Mouse (Mus musculus): ENCODE results near the gene Bicra.

Gene Bicra

DNA sequence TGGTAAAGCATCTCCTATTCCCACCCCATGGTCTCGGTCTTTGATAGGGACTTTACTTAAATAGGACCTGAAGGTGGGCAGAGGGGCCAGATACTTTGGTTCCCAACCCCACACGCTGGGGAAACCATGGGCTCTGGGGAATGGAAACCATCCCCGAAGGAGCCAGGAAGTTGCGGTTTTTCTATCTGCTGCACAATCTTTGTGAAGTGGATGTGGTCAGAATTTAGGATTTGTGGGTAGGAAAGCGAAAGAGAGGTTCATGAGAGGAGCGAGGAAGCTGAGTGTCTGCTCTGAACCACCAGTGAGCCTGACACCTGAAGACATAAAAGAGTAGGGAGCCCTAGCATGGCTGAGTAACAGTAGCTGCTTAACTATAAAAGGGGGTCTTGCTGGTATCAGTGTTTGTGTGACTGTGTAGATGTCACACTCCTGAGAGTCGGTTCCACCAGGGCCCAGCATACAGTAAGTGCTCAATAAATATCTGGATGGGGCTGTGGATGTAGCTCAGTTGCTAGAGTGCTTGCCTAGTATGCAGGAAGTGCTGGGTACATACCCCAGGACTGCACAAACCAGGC, 98.4 kb downstream of the Bicra start:
- intact Hi-C loops (cut with DNase I): no loop called here

DNA sequence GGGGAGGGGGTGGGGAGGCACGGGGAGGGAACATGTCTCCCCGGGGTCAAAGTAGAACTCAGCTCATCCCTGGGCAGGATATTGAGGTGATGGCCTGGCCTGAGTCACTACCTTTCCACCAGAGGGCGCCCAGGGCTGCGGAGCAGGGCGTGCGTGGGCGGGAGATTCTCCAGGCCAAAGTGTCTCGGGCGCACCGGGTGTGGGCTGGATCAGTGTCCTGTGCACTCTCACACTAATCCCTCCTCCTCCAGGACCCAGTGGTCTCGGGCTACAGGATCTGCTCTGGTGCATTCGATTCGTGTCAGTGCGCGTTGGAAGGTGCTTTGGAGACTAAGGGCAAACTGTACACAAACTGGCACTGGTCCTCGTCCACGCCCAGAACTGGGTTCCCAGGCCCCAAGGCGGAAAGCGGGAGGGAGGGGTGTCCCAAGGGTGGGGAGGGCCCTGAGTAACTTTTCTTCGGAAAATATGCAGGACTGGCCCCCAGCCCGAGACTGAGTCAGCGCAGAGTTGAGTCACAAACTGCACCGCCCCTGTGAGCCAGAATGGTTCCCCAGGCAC, 99.3 kb downstream of the Bicra start:
- intact Hi-C loops (cut with DNase I): loop anchor here (1.0 kb wide), 1 partner anchor 19 kb away; the partner anchor contains the start of gene Ehd2

DNA sequence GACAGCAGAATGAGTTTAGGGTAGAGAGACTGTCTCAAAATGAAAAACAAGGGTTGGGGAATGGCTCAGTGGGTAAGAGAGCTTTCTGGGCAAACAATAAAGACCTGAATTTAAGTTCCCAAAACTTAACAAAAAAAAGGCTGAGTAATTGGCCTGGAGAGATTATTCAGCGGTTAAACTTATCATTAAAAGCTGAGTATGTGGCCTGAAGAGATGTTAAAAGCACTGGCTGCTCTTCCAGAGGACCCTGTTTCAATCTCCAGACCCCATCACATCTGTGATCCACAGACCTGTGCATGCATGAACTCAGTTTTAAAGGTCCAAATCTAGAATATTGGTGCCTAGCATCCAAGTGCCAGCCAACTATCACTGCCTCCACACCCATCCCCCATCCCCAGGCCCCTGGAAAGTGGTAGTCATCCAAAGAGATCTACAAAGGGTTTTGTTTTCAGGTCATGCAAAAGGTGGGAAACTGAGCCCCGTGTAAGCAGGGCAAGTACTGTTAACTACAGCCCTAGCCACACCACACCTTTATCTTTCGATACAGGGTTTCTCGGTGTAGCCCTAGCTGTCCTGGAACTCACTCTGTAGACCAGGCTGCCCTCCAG, 100.0 kb downstream of the Bicra start:
- intact Hi-C loops (cut with DNase I): loop anchor here (1.0 kb wide), 1 partner anchor 20 kb away; the partner anchor contains the start of gene Ehd2

DNA sequence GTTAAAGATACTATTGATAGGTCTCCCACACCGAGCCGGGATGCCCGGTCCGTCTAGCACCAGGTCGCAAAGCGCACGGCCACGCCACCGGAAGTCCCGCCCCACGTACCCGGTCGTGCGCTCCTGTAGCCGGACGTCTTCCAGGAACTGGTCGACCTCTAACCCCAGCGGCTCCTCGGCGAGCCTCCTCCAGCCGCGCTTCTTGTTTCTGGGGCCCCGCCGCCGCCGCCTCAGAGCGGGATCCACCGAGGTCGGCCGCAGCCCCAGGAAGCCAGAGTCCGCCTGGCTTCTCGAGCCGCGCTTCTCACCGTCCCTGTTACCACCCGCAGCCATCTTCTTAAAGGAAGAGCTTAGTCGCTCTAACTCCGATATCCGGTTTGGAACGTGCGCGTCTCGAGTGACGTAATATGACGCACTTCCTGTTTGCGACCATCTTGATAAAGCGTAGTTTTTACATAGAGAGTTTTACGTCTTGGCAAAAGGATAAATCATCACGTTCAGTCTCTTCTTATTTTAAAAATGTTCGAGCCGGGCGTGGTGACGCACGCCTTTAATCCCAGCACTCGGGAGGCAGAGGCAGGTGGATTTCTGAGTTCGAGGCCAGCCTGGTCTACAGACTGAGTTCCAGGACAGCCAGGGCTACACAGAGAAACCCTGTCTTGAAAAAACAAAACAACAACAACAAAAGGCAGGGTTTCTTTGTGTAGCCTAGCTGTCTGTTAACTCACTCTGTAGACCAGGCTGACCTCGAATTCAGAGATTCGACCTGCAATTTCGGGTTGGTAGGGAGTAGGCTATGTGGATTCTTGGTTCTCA, 101.8 kb downstream of the Bicra start, which contains the start of gene Nop53:
TSS of gene Nop53 (minus strand) at position 354 of the 816 bp plus-strand sequence.
- intact Hi-C loops (cut with DNase I): no loop called here

DNA sequence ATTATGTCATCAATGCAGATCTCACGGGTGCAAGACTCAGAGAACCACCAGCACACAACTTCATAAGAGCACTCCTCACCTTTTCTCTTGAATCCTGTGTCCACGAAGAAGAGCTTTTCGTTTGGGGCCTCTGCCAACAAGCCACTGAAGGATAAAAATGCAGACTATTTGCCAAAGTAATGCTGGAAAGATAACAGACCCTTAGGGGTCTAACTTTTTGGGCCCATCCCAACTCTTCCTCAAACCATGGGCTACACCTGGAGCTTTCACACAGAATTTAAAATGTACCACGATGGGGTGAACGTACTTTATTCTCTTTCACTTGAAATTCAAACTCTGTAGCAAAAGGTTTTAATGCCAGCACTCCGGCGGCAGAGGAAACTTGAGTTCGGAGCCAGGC, 102.5 kb downstream of the Bicra start:
- intact Hi-C loops (cut with DNase I): no loop called here

DNA sequence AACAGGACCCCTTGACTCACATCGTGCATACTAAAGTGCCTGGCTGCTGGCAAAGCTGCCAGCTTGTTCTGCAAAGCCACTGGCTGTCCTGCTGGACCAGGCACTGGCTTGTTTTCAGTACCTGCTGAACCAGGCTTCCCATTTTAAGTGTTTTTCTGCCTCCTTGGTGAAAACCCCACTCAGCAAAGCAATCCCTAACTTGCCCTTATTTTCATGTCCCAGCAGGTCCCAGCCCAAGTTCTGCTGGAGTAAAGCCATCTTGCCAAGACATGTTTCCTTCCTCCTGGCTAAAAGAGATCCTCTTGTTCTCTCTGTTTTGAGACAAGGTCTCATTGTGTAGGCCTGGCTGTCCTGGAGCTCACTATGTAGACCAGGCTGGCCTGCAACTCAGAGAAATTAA, 103.4 kb downstream of the Bicra start:
- intact Hi-C loops (cut with DNase I): no loop called here

DNA sequence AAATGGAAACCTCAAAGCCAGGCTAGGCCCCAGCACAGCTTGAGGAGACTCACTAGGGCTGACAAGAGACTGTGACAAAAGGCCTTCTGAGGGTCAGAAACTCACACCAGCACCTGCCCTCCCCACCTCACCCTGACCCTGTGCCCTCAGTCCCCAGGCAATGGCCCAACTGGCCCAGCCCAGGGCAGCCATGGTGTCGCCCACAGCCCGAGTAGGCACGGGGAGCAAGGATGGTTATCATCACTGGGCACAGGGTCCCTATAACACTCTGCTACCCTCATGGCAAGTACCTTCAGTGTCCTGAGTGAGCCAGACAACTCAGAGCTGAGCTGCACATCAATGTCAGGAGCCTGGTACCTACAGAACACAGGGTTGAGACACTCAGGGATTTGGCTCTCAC, 109.1 kb downstream of the Bicra start:
- intact Hi-C loops (cut with DNase I): no loop called here

DNA sequence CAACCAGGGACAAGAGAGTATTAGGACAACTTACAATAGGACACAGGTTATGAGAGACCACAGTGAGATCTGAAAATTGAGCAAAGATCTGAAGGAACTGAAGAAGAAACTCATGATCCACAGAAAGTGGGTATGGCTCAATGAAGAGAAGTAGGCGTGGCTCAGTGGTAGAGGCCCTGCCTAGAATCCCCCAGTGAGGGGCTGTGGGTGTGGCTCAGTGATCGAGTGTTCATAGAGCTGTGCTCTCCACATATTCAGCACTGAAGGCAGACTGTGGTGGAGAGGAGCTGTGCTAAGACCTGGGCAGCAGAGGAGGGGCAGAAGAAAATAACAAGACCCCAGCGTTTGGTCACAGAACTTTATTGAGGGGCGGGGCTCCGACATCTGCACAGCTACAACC, 110.2 kb downstream of the Bicra start:
- intact Hi-C loops (cut with DNase I): no loop called here

DNA sequence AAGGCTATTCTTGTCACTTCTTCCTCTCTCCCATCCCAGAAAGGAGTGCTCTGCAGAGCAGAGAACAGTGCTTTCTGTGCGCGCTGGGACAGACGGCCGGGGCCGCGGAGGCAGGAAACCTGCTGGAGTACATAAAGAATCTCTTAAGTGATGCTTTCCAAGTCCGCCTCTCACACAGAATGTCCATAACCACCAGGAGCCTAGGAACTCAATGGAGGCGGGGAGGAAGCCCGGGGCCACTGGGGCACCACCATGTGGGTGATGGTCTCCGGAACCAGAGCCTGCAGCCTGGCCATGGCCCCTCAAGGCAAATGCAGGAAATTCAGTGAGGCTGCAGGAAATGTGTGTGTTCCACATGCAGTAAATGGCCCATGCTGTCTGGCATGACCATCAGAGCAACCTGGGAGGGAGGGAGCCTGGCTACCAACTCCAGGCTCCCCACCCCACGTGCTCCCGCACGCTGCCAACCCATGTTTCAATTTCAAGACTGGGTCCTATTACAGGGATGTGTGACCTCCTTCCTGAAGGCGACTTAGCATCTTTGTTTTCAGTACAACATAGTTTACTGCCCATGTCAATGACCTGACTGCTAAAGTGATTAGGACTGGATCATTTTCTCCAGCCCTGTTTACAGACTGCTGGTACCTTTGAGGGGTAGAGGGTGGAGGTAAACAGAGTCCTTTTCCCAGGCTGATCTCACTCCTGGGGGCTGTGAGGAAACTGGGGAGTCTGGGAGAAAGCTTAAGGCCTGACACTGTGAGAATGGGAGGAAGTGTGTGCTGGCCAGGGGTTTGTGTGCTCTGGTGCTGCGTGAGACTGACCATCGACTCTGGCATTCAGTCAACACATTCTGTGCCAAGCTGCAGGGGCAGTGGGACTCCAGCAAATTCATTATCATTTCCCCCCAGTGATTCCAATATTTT, 114.0 kb downstream of the Bicra start:
- intact Hi-C loops (cut with DNase I): loop anchor here (5.0 kb wide), 1 partner anchor 39 kb away; no protein-coding TSS in a partner anchor

DNA sequence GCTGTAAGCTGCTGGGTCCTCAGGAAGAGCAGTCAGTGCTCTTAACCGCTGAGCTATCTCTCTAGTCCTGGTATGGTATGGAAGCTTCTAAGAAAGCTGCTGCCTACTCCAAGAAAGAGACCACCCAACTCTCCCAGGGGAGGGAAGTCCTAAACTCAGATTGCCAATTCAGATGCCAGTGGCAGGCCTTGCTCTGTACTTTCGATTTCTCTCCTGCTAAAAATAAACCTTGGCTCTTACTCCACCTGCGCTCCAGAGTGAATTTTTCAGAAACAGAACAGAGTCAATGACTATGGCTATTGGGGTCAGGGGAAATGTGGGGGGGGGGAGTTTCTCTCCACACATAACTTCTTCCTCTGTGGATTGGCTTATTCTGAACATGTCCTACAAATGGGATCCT, 116.1 kb downstream of the Bicra start:
- intact Hi-C loops (cut with DNase I): loop anchor here (5.0 kb wide), 1 partner anchor 41 kb away; no protein-coding TSS in a partner anchor

DNA sequence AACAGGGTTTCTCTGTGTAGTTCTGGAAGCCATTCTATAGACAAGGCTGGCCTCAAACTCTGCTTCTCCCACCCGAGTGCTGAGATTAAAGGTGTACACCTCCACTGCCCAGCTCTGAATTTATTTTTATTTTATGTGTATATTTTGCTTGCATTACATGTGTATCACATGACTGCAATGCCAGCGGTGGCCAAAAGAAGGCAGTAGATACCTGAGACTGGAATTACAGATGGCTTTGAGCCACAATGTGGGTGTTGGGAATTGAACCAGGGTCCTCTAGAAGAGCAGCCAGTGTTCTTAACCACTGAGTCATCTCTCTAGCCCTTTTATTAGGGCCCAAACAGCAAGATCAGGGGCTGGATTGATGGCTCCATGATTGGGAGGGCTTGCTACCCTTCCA, 117.2 kb downstream of the Bicra start:
- intact Hi-C loops (cut with DNase I): loop anchor here (5.0 kb wide), 1 partner anchor 42 kb away; no protein-coding TSS in a partner anchor

DNA sequence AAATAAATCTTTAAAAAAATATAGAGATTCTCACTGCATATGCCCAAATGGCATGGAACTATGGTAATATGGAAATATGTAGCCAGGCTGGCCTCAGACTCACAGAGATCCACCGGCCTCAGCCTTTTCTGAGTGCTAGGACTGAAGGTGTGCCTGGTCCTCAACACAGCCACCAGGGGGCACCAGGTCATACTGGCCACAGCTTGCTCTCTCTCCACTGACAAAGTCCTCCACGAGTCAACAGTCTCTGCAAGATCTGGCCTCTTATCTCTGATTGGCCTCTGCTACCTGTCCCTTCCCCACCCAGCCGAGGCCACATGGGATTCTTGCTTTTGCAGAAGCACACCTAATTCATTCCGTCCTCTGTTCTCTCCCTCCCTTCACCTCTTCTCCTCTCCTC, 117.8 kb downstream of the Bicra start:
- intact Hi-C loops (cut with DNase I): loop anchor here (5.0 kb wide), 1 partner anchor 42 kb away; no protein-coding TSS in a partner anchor

DNA sequence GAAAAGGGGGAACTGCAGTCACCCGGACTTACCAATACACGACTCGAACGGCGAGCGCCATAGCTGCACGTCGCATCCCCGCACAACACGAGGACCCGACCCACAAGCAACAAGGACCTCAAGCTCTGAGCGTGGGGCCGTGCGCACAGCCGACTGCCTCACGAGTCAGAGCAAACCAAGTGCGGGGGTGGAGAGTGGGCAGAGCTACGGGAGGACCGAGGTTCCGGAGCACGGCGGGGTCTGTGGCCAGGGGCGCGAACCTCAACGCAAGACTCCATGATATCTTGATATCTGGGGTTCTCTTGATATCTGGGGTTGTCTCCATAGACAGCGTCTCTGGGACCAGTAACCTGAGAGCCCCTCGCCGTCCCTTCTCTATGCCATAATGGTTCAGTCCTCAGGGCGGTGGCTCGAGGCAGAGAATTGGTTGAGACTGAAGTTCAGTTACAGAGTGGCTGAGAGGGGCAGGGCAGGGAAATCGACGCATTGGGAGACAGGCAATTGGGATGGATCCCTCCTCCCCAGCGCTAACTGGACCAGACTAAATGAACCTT, 125.4 kb downstream of the Bicra start, which contains the start of gene Selenow:
TSS of gene Selenow (minus strand) at position 183 of the 554 bp plus-strand sequence.
- intact Hi-C loops (cut with DNase I): no loop called here

DNA sequence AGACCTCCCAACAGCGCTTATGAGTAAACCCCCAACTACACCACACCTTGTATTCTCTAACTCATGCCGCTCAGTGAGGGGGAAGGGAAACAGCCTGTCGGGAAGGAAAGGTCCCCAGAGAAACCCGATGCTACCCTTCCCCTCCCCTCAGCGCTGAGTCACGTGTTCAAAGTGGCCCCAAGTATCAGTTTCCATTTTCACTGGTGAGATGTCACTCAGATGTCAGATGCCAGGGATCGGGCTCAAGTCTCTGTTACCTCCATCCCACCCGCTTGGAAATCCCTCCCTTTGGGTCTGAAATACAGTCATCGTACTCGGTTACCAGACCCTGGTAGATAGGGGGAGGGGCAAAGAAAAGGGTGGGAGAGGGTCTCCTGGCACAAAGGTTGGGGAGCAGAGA, 125.9 kb downstream of the Bicra start:
- intact Hi-C loops (cut with DNase I): no loop called here

Data from adrenal gland (tissue).